8 mouse cellular contexts compared by ENCODE assay signal in genomic region chr13:39823965-39824555, GRCm38 (mm10).
DNase-seq lines count a peak whose midpoint lies in the region; ATAC-seq and TF ChIP-seq lines count a peak whose summit lies in the region.

No protein-coding gene starts in this region.

- no peak for ATAC-seq in liver, embryonic 12.5 days

- H3K36me3 ChIP-seq in hindbrain, embryonic 10.5 days = no peaks in the 10 kb centered on the region
- H3K36me3 ChIP-seq in liver, embryonic 12.5 days = no peaks in the 10 kb centered on the region

- WGBS in hindbrain, embryonic 10.5 days = 8% methylated on average over 20 of the region's 20 CpGs
- 4% methylated on average over 20 of the region's 20 CpGs for WGBS in liver, embryonic 12.5 days (ENCODE audit: insufficient replicate concordance)

- no peaks in the 10 kb centered on the region for H3K9me3 ChIP-seq in hindbrain, embryonic 10.5 days
- H3K9me3 ChIP-seq in liver, embryonic 12.5 days (replicated peaks) = no peaks in the 10 kb centered on the region

- peak overlapping the region; percentile 45 for H3K4me2 ChIP-seq in liver, embryonic 12.5 days

- peak overlapping the region; percentile 56 for H3K4me3 ChIP-seq in layer of hippocampus, adult 2 months
- H3K4me3 ChIP-seq in hindbrain, embryonic 10.5 days = peak overlapping the region; percentile 44
- no peak overlapping the region; the same call in 1 of the 2 replicates for H3K4me3 ChIP-seq in liver, embryonic 12.5 days

- TF ChIP-seq CTCF in layer of hippocampus, adult 2 months (conservative IDR thresholded peaks at IDR 0.05) = no peak; the same call in 1 of the 2 replicates

- H3K9ac ChIP-seq in liver, embryonic 12.5 days = no peak overlapping the region

- DNase-seq in layer of hippocampus, adult 2 months (ENCODE audit: low spot score in 2 of 2) = peak in 1 of 2 experiments; percentile 22
- DNase-seq in layer of hippocampus, adult 9-11 months = no peak
- DNase-seq in adrenal gland, postnatal 10 days = peak; percentile 15
- peak; percentile 56 for DNase-seq in embryo, embryonic 10.5 days (ENCODE audit: low spot score)
- DNase-seq in hindbrain, embryonic 10.5 days (ENCODE audit: low spot score) = peak; percentile 43
- DNase-seq in retina, embryonic 14.5 days (ENCODE audit: low spot score) = peak; percentile 57
- no peak for DNase-seq in urinary bladder, adult 2 months (ENCODE audit: low spot score)

- peaks cover 12% of the 10 kb centered on the region for H3K4me1 ChIP-seq in hindbrain, embryonic 10.5 days (replicated peaks)
- peaks cover 2% of the 10 kb centered on the region; the same call in 1 of the 2 replicates for H3K4me1 ChIP-seq in liver, embryonic 12.5 days

- H3K27me3 ChIP-seq in hindbrain, embryonic 10.5 days (ENCODE audit: insufficient read depth, poor library complexity, severe bottlenecking) = peaks cover 45% of the 10 kb centered on the region
- peaks cover 15% of the 10 kb centered on the region for H3K27me3 ChIP-seq in liver, embryonic 12.5 days (replicated peaks)

- H3K27ac ChIP-seq in layer of hippocampus, adult 2 months = peak overlapping the region; percentile 70
- H3K27ac ChIP-seq in hindbrain, embryonic 10.5 days = peak overlapping the region; percentile 64; the same call in 1 of the 2 replicates
- H3K27ac ChIP-seq in liver, embryonic 12.5 days = no peak overlapping the region

Comparison
In these comparisons a context has a peak if more than half of its experiments do, and no peak if none do; other contexts are left out.
1. DNase-seq: peak in adrenal gland, postnatal 10 days (single experiment), embryo, embryonic 10.5 days (single experiment), hindbrain, embryonic 10.5 days (single experiment) and retina, embryonic 14.5 days (single experiment); none in layer of hippocampus, adult 9-11 months (single experiment) and urinary bladder, adult 2 months (single experiment).